23 mouse cellular contexts compared by ENCODE assay signal in genomic region chr11:104270452-104270851, GRCm38 (mm10). TPM values are rescaled to one million over a fixed set of nuclear protein-coding genes. Genes with fewer than 3 reads are reported as not detected.
"Had no signal": no experiment of that assay in that cellular context is flagged by ENCODE, and none has a peak within 500 bp of the region (broad histone marks: within the 10 kb centered on the region; RNA-seq: fewer than 3 reads in every experiment).

No protein-coding gene starts in this region.

- H3K27ac ChIP-seq: limb, embryonic 10.5 days; limb, embryonic 13.5 days; liver, embryonic 12.5 days; liver, embryonic 15.5 days; lung, embryonic 15.5 days; macrophage; midbrain, embryonic 12.5 days; midbrain, embryonic 15.5 days; neural tube, embryonic 12.5 days; neural tube, embryonic 15.5 days; stomach, postnatal 0 days had no signal

- H3K4me3 ChIP-seq: limb, embryonic 10.5 days; limb, embryonic 13.5 days; liver, embryonic 12.5 days; liver, embryonic 15.5 days; lung, embryonic 15.5 days; midbrain, embryonic 12.5 days; midbrain, embryonic 15.5 days; neural tube, embryonic 12.5 days; neural tube, embryonic 15.5 days had no signal

- DNase-seq: kidney, postnatal 14 days; kidney, postnatal 4 days; layer of hippocampus, adult 9-11 months; layer of hippocampus, postnatal 36 days; liver; lung, adult 18-20 months; right cerebral cortex, adult 18-20 months; right cerebral cortex, postnatal 14 days; right cerebral cortex, postnatal 4 days; thymus, adult 2 months; thymus, postnatal 14 days; thymus, postnatal 4 days had no signal

- H3K4me1 ChIP-seq: liver, embryonic 12.5 days; liver, embryonic 15.5 days; lung, embryonic 15.5 days had no signal

RNA-seq across cellular contexts. Expression of gene Mapt, which starts 39.3 kb away (rescaled TPM):
- polyA plus RNA-seq: macrophage had no signal
